Mouse (Mus musculus) spleen, postnatal 10 days (tissue): ENCODE results near the gene Kiss1r.

Source experiments
- DNase-seq, 2 experiments: peaks; one replicate each; pipeline ENCODE4 v3.0.0; 2021 to 2022; ENCODE audit warnings: low spot score in 2 of 2

Gene Kiss1r

GRCm38 (mm10) chr10:79937775-79938526 is 21.2 kb downstream of the Kiss1r start:
- DNase-seq = peak in 1 of 2 experiments; percentile 48

GRCm38 (mm10) chr10:79940749-79941148 is 24.0 kb downstream of the Kiss1r start:
- DNase-seq = peak in 1 of 2 experiments; percentile 82

- no peak for DNase-seq
Observed at GRCm38 (mm10) chr10:79942988-79943387, 26.2 kb downstream of the Kiss1r start.

- peak in 1 of 2 experiments; percentile 29 for DNase-seq
Observed at GRCm38 (mm10) chr10:79943471-79943901, 26.7 kb downstream of the Kiss1r start.

GRCm38 (mm10) chr10:79945507-79946234 is 28.9 kb downstream of the Kiss1r start:
- DNase-seq = no peak

- peak in 1 of 2 experiments; percentile 36 for DNase-seq
Observed at GRCm38 (mm10) chr10:79946752-79947322, 30.1 kb downstream of the Kiss1r start.

GRCm38 (mm10) chr10:79947502-79947901 is 30.7 kb downstream of the Kiss1r start:
- no peak for DNase-seq

- DNase-seq = no peak
Observed at GRCm38 (mm10) chr10:79949873-79950272, 33.1 kb downstream of the Kiss1r start.

- no peak for DNase-seq
Observed at GRCm38 (mm10) chr10:79950661-79951060, 33.9 kb downstream of the Kiss1r start.

GRCm38 (mm10) chr10:79953946-79954345 is 37.2 kb downstream of the Kiss1r start:
- DNase-seq = peak in 1 of 2 experiments; percentile 66

- DNase-seq = no peak
Observed at GRCm38 (mm10) chr10:79955691-79956090, 38.9 kb downstream of the Kiss1r start.

GRCm38 (mm10) chr10:79956643-79957154 is 39.9 kb downstream of the Kiss1r start:
- no peak for DNase-seq

- peak; percentile 82 to 91 for DNase-seq
Observed at GRCm38 (mm10) chr10:79958140-79958816, 41.5 kb downstream of the Kiss1r start.

- peak in 1 of 2 experiments; percentile 59 for DNase-seq
Observed at GRCm38 (mm10) chr10:79959412-79959811, 42.6 kb downstream of the Kiss1r start.

GRCm38 (mm10) chr10:79959847-79960601 is 43.3 kb downstream of the Kiss1r start, which contains the start of gene Wdr18:
Gene Wdr18 (plus strand): TSS chr10:79960152.
- DNase-seq = peak; percentile 99 to 100

GRCm38 (mm10) chr10:79960671-79961294 is 44.0 kb downstream of the Kiss1r start:
- DNase-seq = no peak

- no peak for DNase-seq
Observed at GRCm38 (mm10) chr10:79964727-79965126, 48.0 kb downstream of the Kiss1r start.

- no peak for DNase-seq
Observed at GRCm38 (mm10) chr10:79965325-79965724, 48.6 kb downstream of the Kiss1r start.

- DNase-seq = no peak
Observed at GRCm38 (mm10) chr10:79966886-79967400, 50.2 kb downstream of the Kiss1r start.

GRCm38 (mm10) chr10:79968181-79968580 is 51.4 kb downstream of the Kiss1r start:
- no peak for DNase-seq
